Mouse (Mus musculus) layer of hippocampus, adult 18-20 months (tissue): ENCODE data around the gene Xpo5. TPM values are rescaled to one million over a fixed set of nuclear protein-coding genes. Genes with fewer than 3 reads are reported as not detected.

Experiments used
- DNase-seq, 2 experiments: peaks; one replicate each; pipeline ENCODE4 v3.0.0; 2022; ENCODE audit warnings: low spot score in 2 of 2
- microRNA-seq, 2 experiments: library from miRNA; unstranded; fragments of <30 nt; microRNA quantifications; one replicate each; pipeline ENCODE4 v1.2.0; 2021
- total RNA-seq, 2 experiments: library from RNA; stranded (reverse); gene quantifications; 2 replicates each; pipeline ENCODE4 v1.2.3; 2021

Xpo5 gene
- total RNA-seq, 2 experiments from 2014 or later = 46.6 to 47.2 TPM

- DNase-seq = no peak
Observed at GRCm38 (mm10) chr17:46284653-46285052, 82.1 kb downstream of the Xpo5 start.

- no peak for DNase-seq
Observed at GRCm38 (mm10) chr17:46285407-46285806, 82.8 kb downstream of the Xpo5 start.

DNA sequence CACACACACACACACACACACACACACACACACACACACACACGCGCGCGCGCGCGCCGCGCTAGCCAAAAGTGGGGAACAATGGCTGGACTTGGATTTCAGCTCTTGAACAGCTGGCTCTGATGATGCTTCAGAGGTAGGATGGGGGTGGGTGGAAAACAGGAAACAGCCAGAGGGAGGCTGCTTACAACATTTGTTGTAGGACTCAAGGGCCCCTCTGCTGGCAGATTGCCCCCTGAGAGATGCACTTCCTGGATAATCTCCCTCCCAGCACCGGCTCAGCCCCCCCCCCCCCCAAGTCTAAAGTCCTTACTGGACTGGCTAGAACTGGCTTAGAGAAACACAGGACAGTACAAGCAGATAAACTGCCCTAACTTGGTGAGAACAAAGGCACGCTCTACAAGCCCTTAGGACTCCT lies 85.1 kb downstream of the Xpo5 start:
- no peak for DNase-seq

Small RNA genes within 50 kb of the gene (microRNA-seq; reads per million reads assigned to microRNA genes)
- 0.20 to 0.25 reads per million in 2 experiments for gene Mir693

Other genes with a start within 250 kb of the Xpo5 start
- gene Vegfa, start 170.4 kb upstream of the Xpo5 start, total RNA-seq = 10 to 100 TPM; 61.8 to 68.9 TPM
- 10 to 100 TPM; 86.4 to 93.2 TPM for gene Mrps18a, start 91.8 kb upstream of the Xpo5 start, total RNA-seq
- 10 to 100 TPM; 26.2 to 28.5 TPM for gene Rsph9, start 58.6 kb upstream of the Xpo5 start, total RNA-seq
- gene Mad2l1bp, start 49.2 kb upstream of the Xpo5 start, total RNA-seq = 10 to 100 TPM; 10.5 to 11.2 TPM
- 100 to 1,000 TPM; 104 to 110 TPM for gene Gtpbp2, start 41.8 kb upstream of the Xpo5 start, total RNA-seq
- 1 to 10 TPM; 4.7 to 5.9 TPM for gene Polh, start 137 bp upstream of the Xpo5 start, total RNA-seq
- gene Polr1c, start 45.3 kb downstream of the Xpo5 start, total RNA-seq = 10 to 100 TPM; 36.0 to 38.5 TPM
- gene Yipf3, start 45.3 kb downstream of the Xpo5 start, total RNA-seq = 10 to 100 TPM; 85.0 to 99.1 TPM
- 10 to 100 TPM; 62.4 to 68.0 TPM for gene Lrrc73, start 50.7 kb downstream of the Xpo5 start, total RNA-seq
- 10 to 100 TPM; 44.1 to 47.2 TPM for gene Tjap1, start 80.2 kb downstream of the Xpo5 start, total RNA-seq
- gene Dlk2, start 94.6 kb downstream of the Xpo5 start, total RNA-seq = 10 to 100 TPM; 47.4 to 49.0 TPM
- gene Abcc10, start 125.6 kb downstream of the Xpo5 start, total RNA-seq = 1 to 10 TPM; 7.7 to 8.6 TPM
- gene Zfp318, start 180.9 kb downstream of the Xpo5 start, total RNA-seq = 10 to 100 TPM; 46.3 to 53.0 TPM
- gene Crip3, start 226.1 kb downstream of the Xpo5 start, total RNA-seq = 1 to 10 TPM; 4.7 to 4.8 TPM
- gene Slc22a7, start 235.7 kb downstream of the Xpo5 start, total RNA-seq = under 1 TPM in 1 of 2 experiments, not detected in 1; 0.43 TPM